Comparison of ENCODE assay signal across 15 mouse cellular contexts in the genomic region with DNA sequence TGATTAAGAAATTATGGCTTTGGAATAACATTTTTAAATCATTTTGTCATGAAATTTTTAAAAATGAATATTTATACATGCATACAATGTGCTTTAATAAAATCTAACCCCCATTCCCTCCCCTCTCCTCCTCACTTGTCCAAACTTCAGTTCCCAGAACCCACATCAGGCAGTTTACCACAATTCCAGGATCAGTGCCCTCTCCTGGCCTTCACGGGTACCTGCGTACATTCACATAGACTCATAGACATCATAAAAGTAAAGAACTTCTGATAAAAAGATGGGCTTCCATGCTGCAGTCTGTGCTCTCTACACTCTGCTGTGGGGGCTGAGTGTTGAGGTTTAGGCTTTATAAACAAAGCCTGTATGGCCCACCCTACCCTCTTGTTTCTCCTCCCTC. TPM values are rescaled to one million over a fixed set of nuclear protein-coding genes. Genes with fewer than 3 reads are reported as not detected.
DNase-seq lines count a peak whose midpoint lies in the region; ATAC-seq and TF ChIP-seq lines count a peak whose summit lies in the region.
"Had no signal": no experiment of that assay in that cellular context is flagged by ENCODE, and none has a peak within 500 bp of the region (broad histone marks: within the 10 kb centered on the region; RNA-seq: fewer than 3 reads in every experiment).

No protein-coding gene starts in this region.

- no peaks in the 10 kb centered on the region for H3K27me3 ChIP-seq in embryonic facial prominence, embryonic 11.5 days (ENCODE audit: control insufficient read depth, insufficient read depth, low read length)
- H3K27me3 ChIP-seq in embryonic facial prominence, embryonic 10.5 days (replicated peaks; ENCODE audit: low read depth, poor library complexity, severe bottlenecking), result no peaks in the 10 kb centered on the region
- H3K27me3 ChIP-seq in liver, adult 2 months (ENCODE audit: control insufficient read depth, insufficient read depth, low read length), result no peaks in the 10 kb centered on the region
- no peaks in the 10 kb centered on the region for H3K27me3 ChIP-seq in liver, embryonic 11.5 days (replicated peaks; ENCODE audit: control insufficient read depth, insufficient read depth, low read length)
- H3K27me3 ChIP-seq in CH12.LX (replicated peaks), result no peaks in the 10 kb centered on the region
- H3K27me3 ChIP-seq: embryonic facial prominence, embryonic 13.5 days; limb, embryonic 15.5 days had no signal

- H3K4me3 ChIP-seq in embryonic facial prominence, embryonic 11.5 days (ENCODE audit: low read depth, low read length), result no peak overlapping the region
- H3K4me3 ChIP-seq in embryonic facial prominence, embryonic 10.5 days, result no peak overlapping the region
- no peak overlapping the region for H3K4me3 ChIP-seq in liver, adult 2 months (ENCODE audit: insufficient read depth, low read depth, low read length)
- no peak overlapping the region for H3K4me3 ChIP-seq in liver, embryonic 11.5 days (ENCODE audit: low read depth, low read length)
- no peak overlapping the region for H3K4me3 ChIP-seq in CH12.LX (replicated peaks in 1 of 3; ENCODE audit: low read depth in 2 of 3, low read length in 2 of 3, poor library complexity in 1 of 3)
- H3K4me3 ChIP-seq in embryonic fibroblast, embryonic 13.5 days (ENCODE audit: insufficient read depth, low read length), result no peak overlapping the region
- H3K4me3 ChIP-seq: embryonic facial prominence, embryonic 13.5 days; hindbrain, embryonic 10.5 days; limb, embryonic 15.5 days; midbrain, embryonic 10.5 days had no signal

- no peak for TF ChIP-seq EP300 in CH12.LX (IDR thresholded peaks at IDR 0.05; ENCODE audit: low read length)

- H3K27ac ChIP-seq in embryonic facial prominence, embryonic 11.5 days (replicated peaks; ENCODE audit: low read depth, low read length), result no peak overlapping the region
- no peak overlapping the region for H3K27ac ChIP-seq in embryonic facial prominence, embryonic 10.5 days (replicated peaks)
- H3K27ac ChIP-seq in liver, adult 2 months (replicated peaks; ENCODE audit: insufficient read depth, low read depth, low read length), result no peak overlapping the region
- no peak overlapping the region for H3K27ac ChIP-seq in liver, embryonic 11.5 days (ENCODE audit: low read depth, low read length)
- no peak overlapping the region for H3K27ac ChIP-seq in CH12.LX (ENCODE audit: insufficient read depth, low read depth)
- no peak overlapping the region for H3K27ac ChIP-seq in embryonic fibroblast, embryonic 13.5 days (ENCODE audit: insufficient read depth, low read length)
- H3K27ac ChIP-seq: embryonic facial prominence, embryonic 13.5 days; hindbrain, embryonic 10.5 days; limb, embryonic 15.5 days; midbrain, embryonic 10.5 days had no signal

- H3K9ac ChIP-seq in embryonic facial prominence, embryonic 11.5 days (replicated peaks; ENCODE audit: low read length), result no peak overlapping the region
- H3K9ac ChIP-seq in liver, adult 2 months (ENCODE audit: low read depth, low read length), result no peak overlapping the region
- no peak overlapping the region for H3K9ac ChIP-seq in liver, embryonic 11.5 days (ENCODE audit: low read depth, low read length)
- no peak overlapping the region for H3K9ac ChIP-seq in CH12.LX (ENCODE audit: insufficient read depth, low read depth)
- H3K9ac ChIP-seq: embryonic facial prominence, embryonic 13.5 days; limb, embryonic 15.5 days had no signal

- WGBS in embryonic facial prominence, embryonic 11.5 days, result 79% methylated on average over 2 of the region's 2 CpGs
- 90% methylated on average over 2 of the region's 2 CpGs for whole genome bisulfite sequencing in embryonic facial prominence, embryonic 10.5 days
- WGBS in liver, adult 2 months, result 80% methylated on average over 2 of the region's 2 CpGs
- WGBS in liver, embryonic 11.5 days, result 80% methylated on average over 2 of the region's 2 CpGs

- peak; percentile 32 for DNase-seq in embryonic facial prominence, embryonic 11.5 days (ENCODE audit: low spot score)
- DNase-seq in embryonic facial prominence, embryonic 10.5 days (ENCODE audit: low spot score), result no peak
- DNase-seq in liver, adult 2 months (ENCODE audit: extremely low read depth, low read depth, low spot score), result no peak
- DNase-seq in liver, embryonic 11.5 days (ENCODE audit: low spot score), result no peak
- DNase-seq in CH12.LX (ENCODE audit: extremely low read depth), result no peak
- DNase-seq in urinary bladder, adult 2 months (ENCODE audit: low spot score), result no peak
- DNase-seq in ovary, postnatal 10 days (ENCODE audit: low spot score), result no peak
- DNase-seq: adrenal gland, postnatal 25 days; cerebellum, adult 18-20 months; kidney, adult 9 months had no signal

- no peaks in the 10 kb centered on the region for H3K9me3 ChIP-seq in embryonic facial prominence, embryonic 11.5 days (replicated peaks; ENCODE audit: control insufficient read depth, low read length)
- no peaks in the 10 kb centered on the region for H3K9me3 ChIP-seq in embryonic facial prominence, embryonic 10.5 days
- H3K9me3 ChIP-seq in liver, embryonic 11.5 days (ENCODE audit: control insufficient read depth, low read length), result no peaks in the 10 kb centered on the region
- H3K9me3 ChIP-seq in CH12.LX (replicated peaks; ENCODE audit: low read length), result no peaks in the 10 kb centered on the region
- H3K9me3 ChIP-seq: embryonic facial prominence, embryonic 13.5 days; hindbrain, embryonic 10.5 days; limb, embryonic 15.5 days; midbrain, embryonic 10.5 days had no signal

- no peaks in the 10 kb centered on the region; the same call in 1 of the 2 replicates for H3K36me3 ChIP-seq in embryonic facial prominence, embryonic 11.5 days (replicated peaks; ENCODE audit: control insufficient read depth, insufficient read depth, low read depth, low read length)
- peaks cover 67% of the 10 kb centered on the region for H3K36me3 ChIP-seq in embryonic facial prominence, embryonic 10.5 days (replicated peaks)
- H3K36me3 ChIP-seq in liver, adult 2 months (ENCODE audit: control insufficient read depth, insufficient read depth, low read length), result no peaks in the 10 kb centered on the region
- peaks cover 7% of the 10 kb centered on the region for H3K36me3 ChIP-seq in liver, embryonic 11.5 days (ENCODE audit: control insufficient read depth, insufficient read depth, low read length)
- peaks cover 18 to 60% of the 10 kb centered on the region in 2 experiments for H3K36me3 ChIP-seq in CH12.LX (replicated peaks in 1 of 2; ENCODE audit: control insufficient read depth in 1 of 2, insufficient read depth in 1 of 2, low read length in 1 of 2)

- H3K79me2 ChIP-seq in liver, adult 2 months (ENCODE audit: control insufficient read depth, insufficient read depth, low read length), result no peaks in the 10 kb centered on the region
- no peaks in the 10 kb centered on the region for H3K79me2 ChIP-seq in CH12.LX (replicated peaks; ENCODE audit: control insufficient read depth, extremely low read depth, insufficient read depth, poor library complexity, severe bottlenecking)

- H3K4me2 ChIP-seq in embryonic facial prominence, embryonic 11.5 days (ENCODE audit: low read depth, low read length), result no peak overlapping the region
- H3K4me2 ChIP-seq in liver, embryonic 11.5 days, result no peak overlapping the region
- no peak overlapping the region for H3K4me2 ChIP-seq in CH12.LX (ENCODE audit: insufficient read depth, low read depth, poor library complexity, severe bottlenecking)
- H3K4me2 ChIP-seq: embryonic facial prominence, embryonic 13.5 days; limb, embryonic 15.5 days had no signal

- dilution Hi-C loops in CH12.LX (cut with MboI; ENCODE audit: extremely low pct_ligation_motif_present, extremely low pct_unique_long_range_greater_than_20kb, low sequenced_read_pairs), result no loop called here

- TF ChIP-seq CTCF in liver, adult 2 months (IDR thresholded peaks at IDR 0.05; ENCODE audit: low read depth, low read length), result peak; percentile 22; the same call in 1 of the 2 replicates
- peak in 1 of 2 experiments; percentile 44; a peak in 2 of 4 replicates for TF ChIP-seq CTCF in CH12.LX (conservative IDR thresholded peaks at IDR 0.05 in 1 of 2, IDR thresholded peaks at IDR 0.05 in 1 of 2; ENCODE audit: low read depth in 2 of 2, low read length in 2 of 2)
- peak; percentile 38; the same call in 1 of the 2 replicates for TF ChIP-seq CTCF in embryonic fibroblast, embryonic 13.5 days (IDR thresholded peaks at IDR 0.05; ENCODE audit: borderline replicate concordance, insufficient read depth, low read length)

- no peak for ATAC-seq in embryonic facial prominence, embryonic 11.5 days (replicated peaks; ENCODE audit: insufficient number of reproducible peaks, low FRiP score, low TSS enrichment, low read depth)
- ATAC-seq in liver, embryonic 11.5 days (replicated peaks; ENCODE audit: low FRiP score), result no peak

- no peak for TF ChIP-seq POLR2A in liver, adult 2 months (IDR thresholded peaks at IDR 0.05; ENCODE audit: extremely low read depth, insufficient read depth, low read length)
- TF ChIP-seq POLR2A in CH12.LX (IDR thresholded peaks at IDR 0.05; ENCODE audit: low read depth, low read length), result no peak
- TF ChIP-seq POLR2A in embryonic fibroblast, embryonic 13.5 days (IDR thresholded peaks at IDR 0.05; ENCODE audit: low read depth, low read length), result no peak

- no peaks in the 10 kb centered on the region for H3K4me1 ChIP-seq in embryonic facial prominence, embryonic 11.5 days (ENCODE audit: control insufficient read depth, insufficient read depth, low read length)
- no peaks in the 10 kb centered on the region for H3K4me1 ChIP-seq in embryonic facial prominence, embryonic 10.5 days
- no peaks in the 10 kb centered on the region for H3K4me1 ChIP-seq in liver, adult 2 months (ENCODE audit: control insufficient read depth, insufficient read depth, low read length)
- H3K4me1 ChIP-seq in liver, embryonic 11.5 days (replicated peaks; ENCODE audit: control insufficient read depth, insufficient read depth, low read length), result no peaks in the 10 kb centered on the region
- peaks cover 0 to 20% of the 10 kb centered on the region in 2 experiments; a peak in 2 of 4 replicates for H3K4me1 ChIP-seq in CH12.LX (ENCODE audit: control insufficient read depth in 1 of 2, insufficient read depth in 2 of 2)
- no peaks in the 10 kb centered on the region for H3K4me1 ChIP-seq in embryonic fibroblast, embryonic 13.5 days (ENCODE audit: control insufficient read depth, insufficient read depth, low read length)
- H3K4me1 ChIP-seq: embryonic facial prominence, embryonic 13.5 days; limb, embryonic 15.5 days; midbrain, embryonic 10.5 days had no signal

- no peak; the same call in 1 of the 2 replicates for TF ChIP-seq RAD21 in CH12.LX (IDR thresholded peaks at IDR 0.05; ENCODE audit: low read depth, low read length)

- in situ Hi-C loops in CH12.LX (cut with MboI; ENCODE audit: low pct_ligation_motif_present, low pct_unique_long_range_greater_than_20kb, low sequenced_read_pairs), result loop anchor here (25.0 kb wide), 1 partner anchor 818 kb away; no protein-coding TSS in a partner anchor

RNA-seq across cellular contexts. Expression of a gene that starts 17.1 kb away (rescaled TPM):
- polyA plus RNA-seq in embryonic facial prominence, embryonic 11.5 days (2014; fragmentation: Nextera tagmentation; extraction: Ambion mirVana), result 29.4 and 36.0 TPM in 2 replicates
- polyA plus RNA-seq in embryonic facial prominence, embryonic 10.5 days (2016; fragmentation: Nextera tagmentation; extraction: Ambion mirVana), result 30.0 and 30.7 TPM in 2 replicates
- total RNA-seq in liver, adult 2 months (2014; rRNA removed), result 0.47 and 0.65 TPM in 2 replicates
- polyA plus RNA-seq in liver, adult 2 months (2012; rRNA removed), result 0.15 and 0.44 TPM in 2 replicates
- 22.0 and 29.8 TPM in 2 replicates for polyA plus RNA-seq in liver, embryonic 11.5 days (2014; fragmentation: Nextera tagmentation; extraction: Ambion mirVana)
- total RNA-seq in CH12.LX (2012; rRNA removed), result 7.8 and 16.7 TPM in 2 replicates
- 26.8 and 32.4 TPM in 2 replicates for total RNA-seq in CH12.LX (2014; rRNA removed)
- 27.7 and 28.3 TPM in 2 replicates for polyA plus RNA-seq in CH12.LX (2012; ENCODE audit: insufficient read length, low read depth)
- polyA plus RNA-seq in embryonic fibroblast, embryonic 13.5 days (2011; ENCODE audit: insufficient read length, low read depth, missing spikeins), result 13.5 and 14.0 TPM in 2 replicates
- 0.86 and 1.4 TPM in 2 replicates for polyA plus RNA-seq in urinary bladder, adult 2 months (2012; rRNA removed)

RNA-seq across cellular contexts. Expression of a gene that starts 48.1 kb away (rescaled TPM):
- 9.6 and 11.2 TPM in 2 replicates for polyA plus RNA-seq in embryonic facial prominence, embryonic 11.5 days (2014; fragmentation: Nextera tagmentation; extraction: Ambion mirVana)
- polyA plus RNA-seq in embryonic facial prominence, embryonic 10.5 days (2016; fragmentation: Nextera tagmentation; extraction: Ambion mirVana), result 8.3 and 10.0 TPM in 2 replicates
- total RNA-seq in liver, adult 2 months (2014; rRNA removed), result 4.1 and 4.6 TPM in 2 replicates
- 0.55 and 0.63 TPM in 2 replicates for polyA plus RNA-seq in liver, adult 2 months (2012; rRNA removed)
- polyA plus RNA-seq in liver, embryonic 11.5 days (2014; fragmentation: Nextera tagmentation; extraction: Ambion mirVana), result 16.4 and 18.5 TPM in 2 replicates
- total RNA-seq in CH12.LX (2012; rRNA removed), result 8.5 and 12.4 TPM in 2 replicates
- 16.7 and 17.8 TPM in 2 replicates for total RNA-seq in CH12.LX (2014; rRNA removed)
- 15.3 and 16.2 TPM in 2 replicates for polyA plus RNA-seq in CH12.LX (2012; ENCODE audit: insufficient read length, low read depth)
- polyA plus RNA-seq in embryonic fibroblast, embryonic 13.5 days (2011; ENCODE audit: insufficient read length, low read depth, missing spikeins), result 19.9 and 20.5 TPM in 2 replicates
- 4.1 and 5.1 TPM in 2 replicates for polyA plus RNA-seq in urinary bladder, adult 2 months (2012; rRNA removed)

RNA-seq across cellular contexts. Expression of a gene that starts 48.1 kb away (rescaled TPM):
- 164 and 170 TPM in 2 replicates for polyA plus RNA-seq in embryonic facial prominence, embryonic 11.5 days (2014; fragmentation: Nextera tagmentation; extraction: Ambion mirVana)
- 139 and 149 TPM in 2 replicates for polyA plus RNA-seq in embryonic facial prominence, embryonic 10.5 days (2016; fragmentation: Nextera tagmentation; extraction: Ambion mirVana)
- 22.5 and 22.7 TPM in 2 replicates for total RNA-seq in liver, adult 2 months (2014; rRNA removed)
- 5.9 and 6.1 TPM in 2 replicates for polyA plus RNA-seq in liver, adult 2 months (2012; rRNA removed)
- 155 and 175 TPM in 2 replicates for polyA plus RNA-seq in liver, embryonic 11.5 days (2014; fragmentation: Nextera tagmentation; extraction: Ambion mirVana)
- total RNA-seq in CH12.LX (2012; rRNA removed), result 43.7 and 57.8 TPM in 2 replicates
- total RNA-seq in CH12.LX (2014; rRNA removed), result 105 and 114 TPM in 2 replicates
- polyA plus RNA-seq in CH12.LX (2012; ENCODE audit: insufficient read length, low read depth), result 70.0 and 81.6 TPM in 2 replicates
- 49.5 and 55.5 TPM in 2 replicates for polyA plus RNA-seq in embryonic fibroblast, embryonic 13.5 days (2011; ENCODE audit: insufficient read length, low read depth, missing spikeins)
- polyA plus RNA-seq in urinary bladder, adult 2 months (2012; rRNA removed), result 15.0 and 15.5 TPM in 2 replicates
